Mouse (Mus musculus) embryonic facial prominence, embryonic 14.5 days (tissue): ENCODE data around the gene Zbtb38. TPM values are rescaled to one million over a fixed set of nuclear protein-coding genes. Genes with fewer than 3 reads are reported as not detected.
"Not testable (repeated sequence)": the region's sequence is repeated elsewhere in the genome, so short reads cannot be mapped to it uniquely, and the experiment has no call there.

ENCODE experiments used
- ATAC-seq: fragments of 200-750 bp; cut with Nextera tagmentation; 2 replicates; pipeline ENCODE4 v1.8.0; 2017; ENCODE audit warnings: low read depth, moderate number of reproducible peaks, moderate TSS enrichment
- DNase-seq: peaks from one replicate; pipeline ENCODE4 v3.0.0-alpha.2; 2015; ENCODE audit warnings: low spot score
- H3K27ac ChIP-seq: fragments of 300-500 bp; sonication (generic); replicated peaks from 2 replicates; pipeline ENCODE4 v1.5.1; 2014; ENCODE audit warnings: low read depth, mild to moderate bottlenecking, low read length, moderate library complexity
- H3K27me3 ChIP-seq: fragments of 300-500 bp; sonication (generic); replicated peaks from 2 replicates; pipeline ENCODE4 v1.6.1; 2014; ENCODE audit warnings: low read length; ENCODE audit not compliant: control insufficient read depth, insufficient read depth
- H3K36me3 ChIP-seq: fragments of 300-500 bp; sonication (generic); 2 replicates; pipeline ENCODE4 v1.6.1; 2014; ENCODE audit warnings: low read length, mixed read lengths; ENCODE audit not compliant: control insufficient read depth, insufficient read depth
- H3K4me1 ChIP-seq: fragments of 300-500 bp; sonication (generic); 2 replicates; pipeline ENCODE4 v1.6.1; 2014; ENCODE audit warnings: antibody characterized with exemption, low read length; ENCODE audit not compliant: control insufficient read depth, insufficient read depth
- H3K4me2 ChIP-seq: fragments of 300-500 bp; sonication (generic); 2 replicates; pipeline ENCODE4 v1.6.1; 2014; ENCODE audit warnings: low read depth, mild to moderate bottlenecking, low read length, moderate library complexity, mixed read lengths
- H3K4me3 ChIP-seq: fragments of 300-500 bp; sonication (generic); 2 replicates; pipeline ENCODE4 v1.5.1; 2014; ENCODE audit warnings: low read depth, mild to moderate bottlenecking, low read length
- H3K9ac ChIP-seq: fragments of 300-500 bp; sonication (generic); 2 replicates; pipeline ENCODE4 v1.6.1; 2014; ENCODE audit warnings: low read depth, mild to moderate bottlenecking, low read length, moderate library complexity, mixed read lengths
- H3K9me3 ChIP-seq: fragments of 300-500 bp; sonication (generic); 2 replicates; pipeline ENCODE4 v1.6.1; 2016; ENCODE audit warnings: low read length; ENCODE audit not compliant: control insufficient read depth
- WGBS: fragments of 180-500 bp; shearing (Covaris S2); extraction: QIAGEN DNeasy Blood & Tissue Kit; methylation state at CpG from one replicate; pipeline ENCODE4 v1.1.7; 2014; 5-methylcytosine and 5-hydroxymethylcytosine counted together
- polyA plus RNA-seq: library from polyadenylated mRNA; unstranded; fragments of >200 nt; fragmentation: Nextera tagmentation; extraction: Ambion mirVana; gene quantifications from 2 replicates; pipeline ENCODE4 v1.2.1, GENCODE M21; 2014

Zbtb38 gene
- polyA plus RNA-seq, 1 experiment from 2014 or later, result 18.1 TPM

DNA sequence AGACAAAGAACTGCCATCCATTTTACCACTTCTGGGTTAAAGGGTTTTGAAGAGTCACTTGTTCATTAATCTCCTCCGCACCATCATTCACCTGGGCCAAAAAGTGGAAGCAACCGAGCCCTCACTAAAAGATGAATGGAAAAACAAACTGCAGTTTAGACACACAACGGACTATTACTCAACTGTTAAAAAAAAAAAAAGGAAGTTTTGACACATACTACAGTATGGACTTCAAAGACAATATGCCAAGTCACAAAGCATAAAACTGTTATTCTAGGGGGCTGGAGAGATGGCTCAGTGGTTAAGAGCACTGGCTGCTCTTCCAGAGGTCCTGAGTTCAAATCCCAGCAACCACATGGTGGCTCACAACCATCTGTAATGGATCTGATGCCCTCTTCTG lies 108.6 kb downstream of the Zbtb38 start:
- not testable (repeated sequence) for H3K27ac ChIP-seq, H3K36me3 ChIP-seq, DNase-seq, ATAC-seq, H3K4me1 ChIP-seq, H3K9ac ChIP-seq, H3K4me2 ChIP-seq, H3K9me3 ChIP-seq, H3K4me3 ChIP-seq, H3K27me3 ChIP-seq
- 87% methylated on average over 3 of the region's 3 CpGs for WGBS

DNA sequence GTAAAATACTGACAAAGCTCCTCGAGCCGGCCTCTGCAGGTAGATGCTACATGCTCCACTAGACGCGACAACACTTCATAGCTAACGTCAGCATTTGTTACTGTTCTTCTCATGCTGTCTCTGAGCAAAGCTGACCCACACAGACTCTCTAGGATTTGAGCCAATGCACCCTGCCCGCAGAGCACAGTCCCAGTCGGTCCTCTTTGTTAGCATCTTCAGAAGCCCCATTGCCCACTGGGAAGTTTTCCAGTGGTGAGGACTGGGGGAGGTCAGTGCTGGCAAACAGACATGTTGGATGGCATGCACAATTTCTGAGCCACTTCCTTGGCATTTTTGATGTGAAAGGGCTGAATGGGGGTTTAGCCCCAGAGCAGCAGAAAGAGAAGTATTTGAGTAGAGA lies 113.2 kb downstream of the Zbtb38 start:
- 93% methylated on average over 7 of the region's 7 CpGs for WGBS
- DNase-seq, result no peak
- Histone ChIP-seq H3K9ac (no peak overlapping the region), H3K36me3 (no peaks in the 10 kb centered on the region), H3K4me2 (no peak overlapping the region), H3K27me3 (no peaks in the 10 kb centered on the region), H3K9me3 (no peaks in the 10 kb centered on the region), H3K4me3 (no peak overlapping the region), H3K4me1 (no peaks in the 10 kb centered on the region), H3K27ac (no peak overlapping the region)
- ATAC-seq, result no peak

GRCm38 (mm10) chr9:96638508-96638907 lies 114.1 kb downstream of the Zbtb38 start:
- ATAC-seq (no peak), DNase-seq (no peak)
- Histone ChIP-seq H3K9ac (no peak overlapping the region), H3K4me3 (no peak overlapping the region), H3K4me2 (no peak overlapping the region), H3K4me1 (no peaks in the 10 kb centered on the region), H3K27me3 (no peaks in the 10 kb centered on the region), H3K27ac (no peak overlapping the region), H3K9me3 (no peaks in the 10 kb centered on the region), H3K36me3 (no peaks in the 10 kb centered on the region)
- 75% methylated on average over 7 of the region's 7 CpGs for WGBS

DNA sequence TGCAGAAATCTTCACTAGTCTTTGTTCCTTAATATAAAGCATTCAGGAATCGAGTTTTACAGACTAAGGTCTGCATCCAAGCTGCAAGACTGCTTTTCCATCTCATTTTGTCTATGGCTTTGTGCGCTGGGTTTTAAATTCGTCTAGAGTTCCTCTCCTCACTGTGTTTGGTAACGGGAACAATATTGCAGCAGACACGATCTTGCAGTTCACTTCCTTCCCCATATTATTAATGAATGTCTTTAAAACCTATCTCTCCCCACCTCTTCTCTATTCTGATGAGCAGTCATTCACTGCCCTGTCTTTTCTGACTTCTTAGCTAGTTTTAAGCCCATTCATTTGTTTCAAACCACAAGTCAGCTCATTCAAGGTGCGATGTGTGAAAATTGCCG lies 115.5 kb downstream of the Zbtb38 start:
- ATAC-seq, result no peak

DNA sequence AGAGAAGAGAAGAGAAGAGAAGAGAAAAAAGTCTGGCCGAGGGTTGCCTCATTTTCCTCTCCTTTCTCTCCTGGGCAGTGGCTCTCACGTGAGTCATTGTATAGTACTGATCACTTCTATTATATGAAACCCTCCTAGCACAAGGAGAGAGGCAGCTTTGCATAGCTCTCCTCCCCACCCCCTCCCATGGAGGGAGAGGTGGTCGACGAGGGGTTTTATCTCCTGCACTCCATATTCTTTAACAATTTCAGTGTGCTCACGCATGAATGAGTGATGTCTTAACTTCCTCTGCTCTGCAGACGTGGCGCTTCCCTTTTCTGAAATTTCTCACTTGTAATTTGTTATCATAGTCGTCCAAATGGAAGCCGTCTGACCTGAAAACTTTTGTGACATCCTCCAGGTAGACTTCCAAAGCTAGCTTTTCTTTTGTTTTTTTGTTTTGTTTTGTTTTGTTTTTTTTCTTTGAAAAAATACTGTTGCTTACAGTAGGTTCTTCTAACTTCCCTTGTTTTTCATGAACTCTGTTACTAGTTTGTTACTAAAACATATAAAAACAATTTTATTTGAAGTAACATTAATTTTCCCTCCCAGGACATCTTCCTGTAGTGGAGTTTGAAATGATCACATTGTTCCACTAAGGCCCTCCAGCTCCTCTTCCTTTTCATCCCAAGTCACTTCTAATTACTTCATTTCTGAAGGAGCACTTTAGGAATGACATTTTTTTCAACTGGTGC lies 116.0 kb downstream of the Zbtb38 start:
- no peak for ATAC-seq
- WGBS, result 65% methylated on average over 9 of the region's 9 CpGs

More for the DNA sequence above, 115.5 kb downstream of the Zbtb38 start:
- 62% methylated on average over 7 of the region's 7 CpGs for WGBS
- no peaks in the 10 kb centered on the region for H3K27me3 ChIP-seq
- no peaks in the 10 kb centered on the region for H3K4me1 ChIP-seq
- no peak overlapping the region for H3K4me3 ChIP-seq
- H3K4me2 ChIP-seq, result no peak overlapping the region
- no peak for DNase-seq
- H3K9me3 ChIP-seq, result no peaks in the 10 kb centered on the region
- no peak overlapping the region for H3K27ac ChIP-seq
- no peaks in the 10 kb centered on the region for H3K36me3 ChIP-seq
- no peak overlapping the region for H3K9ac ChIP-seq

DNA sequence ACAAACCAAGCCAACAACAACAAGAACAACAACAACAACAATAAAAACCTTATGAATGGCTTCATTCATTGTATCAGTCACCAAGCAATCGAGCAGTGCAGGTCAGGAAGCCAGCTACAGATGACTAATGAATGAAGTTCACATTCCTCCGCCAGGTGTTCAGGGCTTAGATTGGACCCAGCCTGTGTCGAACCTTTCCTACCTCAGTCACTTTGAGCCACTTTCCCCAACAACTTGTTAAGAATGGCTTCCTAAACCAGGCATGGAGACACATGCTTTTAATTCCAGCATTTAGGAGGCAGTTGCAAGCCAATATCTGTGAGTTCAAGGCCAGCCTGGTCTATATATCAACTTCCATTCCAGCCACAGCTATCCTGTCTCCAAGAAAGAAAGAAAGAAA lies 116.7 kb downstream of the Zbtb38 start:
- H3K36me3 ChIP-seq, result no peaks in the 10 kb centered on the region
- ATAC-seq, result no peak
- H3K4me3 ChIP-seq, result no peak overlapping the region
- WGBS, result 60% methylated on average over 3 of the region's 3 CpGs
- H3K4me2 ChIP-seq, result no peak overlapping the region
- no peaks in the 10 kb centered on the region for H3K27me3 ChIP-seq
- no peak for DNase-seq
- no peak overlapping the region for H3K27ac ChIP-seq
- no peak overlapping the region for H3K9ac ChIP-seq
- H3K4me1 ChIP-seq, result no peaks in the 10 kb centered on the region
- H3K9me3 ChIP-seq, result no peaks in the 10 kb centered on the region

More for the DNA sequence above, 116.0 kb downstream of the Zbtb38 start:
- no peak for DNase-seq
- Histone ChIP-seq H3K36me3 (no peaks in the 10 kb centered on the region), H3K27me3 (no peaks in the 10 kb centered on the region), H3K4me2 (no peak overlapping the region), H3K4me3 (no peak overlapping the region), H3K27ac (no peak overlapping the region), H3K9ac (no peak overlapping the region), H3K9me3 (no peaks in the 10 kb centered on the region), H3K4me1 (no peaks in the 10 kb centered on the region)

- Histone ChIP-seq H3K4me2 (no peak overlapping the region), H3K9me3 (no peaks in the 10 kb centered on the region), H3K36me3 (no peaks in the 10 kb centered on the region), H3K4me1 (no peaks in the 10 kb centered on the region), H3K27ac (no peak overlapping the region), H3K27me3 (no peaks in the 10 kb centered on the region), H3K4me3 (no peak overlapping the region), H3K9ac (no peak overlapping the region)
- 51% methylated on average over 6 of the region's 6 CpGs for WGBS
- DNase-seq (no peak), ATAC-seq (no peak)
Observed at GRCm38 (mm10) chr9:96635176-96635575, 117.5 kb downstream of the Zbtb38 start.

DNA sequence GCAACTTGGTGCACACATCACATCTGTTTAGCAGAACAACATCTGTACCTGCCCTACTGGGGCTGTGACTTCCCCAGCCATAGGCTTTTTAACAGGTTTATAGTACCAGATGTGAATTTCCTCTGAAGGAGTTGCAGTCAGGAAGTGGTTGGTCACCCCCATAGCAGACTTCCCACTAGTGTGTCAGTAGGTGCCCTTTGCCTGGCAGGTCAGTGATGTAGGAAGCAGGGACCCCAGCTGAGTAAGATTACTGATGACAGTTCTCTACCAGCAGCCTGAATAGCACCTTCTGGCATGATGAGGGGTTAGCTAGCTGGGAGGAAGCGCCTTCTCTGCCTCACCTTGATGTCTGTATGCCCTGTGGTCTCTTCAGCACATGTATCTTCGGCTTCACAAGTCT lies 118.9 kb downstream of the Zbtb38 start:
- DNase-seq (no peak), ATAC-seq (no peak)
- Histone ChIP-seq H3K27me3 (no peaks in the 10 kb centered on the region), H3K9ac (no peak overlapping the region), H3K4me2 (no peak overlapping the region), H3K36me3 (no peaks in the 10 kb centered on the region), H3K27ac (no peak overlapping the region), H3K4me3 (no peak overlapping the region), H3K9me3 (no peaks in the 10 kb centered on the region), H3K4me1 (no peaks in the 10 kb centered on the region)
- WGBS, result 91% methylated on average over 2 of the region's 2 CpGs
